Mouse (Mus musculus): ENCODE results near the gene Spata2. TPM values are rescaled to one million over a fixed set of nuclear protein-coding genes. Genes with fewer than 3 reads are reported as not detected.

The Spata2 gene
- polyA plus RNA-seq, 1 experiment from 2014 or later = 25.1 TPM

- under 1% methylated on average over 32 of the region's 32 CpGs for WGBS
- peak; percentile 47 for DNase-seq (ENCODE audit: low spot score)
These were observed 11.2 kb upstream of the Spata2 start for GRCm38 (mm10) chr2:167503896-167504349.

GRCm38 (mm10) chr2:167503253-167503895 is 10.7 kb upstream of the Spata2 start:
- under 1% methylated on average over 85 of the region's 85 CpGs for WGBS
- DNase-seq (ENCODE audit: low spot score) = peak; percentile 90
- peak overlapping the region; percentile 82 for H3K4me3 ChIP-seq

More at GRCm38 (mm10) chr2:167503896-167504349, 11.2 kb upstream of the Spata2 start:
- H3K4me3 ChIP-seq = peak overlapping the region; percentile 82
- H3K27me3 ChIP-seq (ENCODE audit: insufficient read depth, poor library complexity, severe bottlenecking) = no peaks in the 10 kb centered on the region
- no peaks in the 10 kb centered on the region for H3K9me3 ChIP-seq
- H3K4me1 ChIP-seq (replicated peaks) = peaks cover 33% of the 10 kb centered on the region
- H3K27ac ChIP-seq = peak overlapping the region; percentile 96
- peaks cover 43% of the 10 kb centered on the region for H3K36me3 ChIP-seq

GRCm38 (mm10) chr2:167502554-167503252 is 10.0 kb upstream of the Spata2 start:
- peak overlapping the region; percentile 96 for H3K27ac ChIP-seq
- no peak for DNase-seq (ENCODE audit: low spot score)
- peak overlapping the region; percentile 82 for H3K4me3 ChIP-seq
- H3K4me1 ChIP-seq (replicated peaks) = peaks cover 33% of the 10 kb centered on the region
- WGBS = 54% methylated on average over 13 of the region's 13 CpGs
- no peaks in the 10 kb centered on the region for H3K27me3 ChIP-seq (ENCODE audit: insufficient read depth, poor library complexity, severe bottlenecking)
- H3K36me3 ChIP-seq = peaks cover 31% of the 10 kb centered on the region
- no peaks in the 10 kb centered on the region for H3K9me3 ChIP-seq

More at GRCm38 (mm10) chr2:167503253-167503895, 10.7 kb upstream of the Spata2 start:
- Histone ChIP-seq H3K36me3 (peaks cover 38% of the 10 kb centered on the region), H3K9me3 (no peaks in the 10 kb centered on the region), H3K27me3 (ENCODE audit: insufficient read depth, poor library complexity, severe bottlenecking) (no peaks in the 10 kb centered on the region), H3K4me1 (replicated peaks) (peaks cover 33% of the 10 kb centered on the region), H3K27ac (peak overlapping the region; percentile 96)

GRCm38 (mm10) chr2:167497272-167497671 is 4.6 kb upstream of the Spata2 start:
- H3K27me3 ChIP-seq (ENCODE audit: insufficient read depth, poor library complexity, severe bottlenecking) = no peaks in the 10 kb centered on the region

DNA sequence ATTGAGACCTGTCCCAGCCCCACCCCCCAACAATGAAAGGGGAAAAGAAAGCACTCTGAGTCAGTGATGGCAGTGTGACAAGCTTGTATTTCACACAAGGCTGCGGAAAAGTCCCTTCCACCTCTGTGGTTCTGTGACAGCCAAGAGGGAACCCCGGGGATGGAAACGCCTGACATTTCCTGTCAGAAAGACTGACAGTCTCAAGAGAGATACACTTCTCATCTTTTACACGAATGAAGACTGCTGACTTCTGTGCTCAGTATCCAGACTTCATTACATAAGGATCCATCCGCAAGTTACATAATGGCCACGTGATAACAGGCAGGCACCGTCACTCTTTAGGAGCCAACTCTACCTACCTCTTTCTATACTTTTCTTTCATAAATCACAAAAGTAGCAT is 3.8 kb upstream of the Spata2 start:
- no peak for DNase-seq (ENCODE audit: low spot score)
- Histone ChIP-seq H3K36me3 (peaks cover 13% of the 10 kb centered on the region), H3K4me3 (no peak overlapping the region), H3K4me1 (replicated peaks) (peaks cover 19% of the 10 kb centered on the region), H3K27ac (no peak overlapping the region), H3K9me3 (no peaks in the 10 kb centered on the region), H3K27me3 (ENCODE audit: insufficient read depth, poor library complexity, severe bottlenecking) (no peaks in the 10 kb centered on the region)
- 86% methylated on average over 7 of the region's 7 CpGs for WGBS

More at GRCm38 (mm10) chr2:167497272-167497671, 4.6 kb upstream of the Spata2 start:
- 73% methylated on average over 5 of the region's 5 CpGs for WGBS
- DNase-seq (ENCODE audit: low spot score) = peak; percentile 34
- H3K4me1 ChIP-seq (replicated peaks) = peaks cover 11% of the 10 kb centered on the region
- peaks cover 13% of the 10 kb centered on the region for H3K36me3 ChIP-seq
- no peak overlapping the region for H3K4me3 ChIP-seq
- H3K9me3 ChIP-seq = no peaks in the 10 kb centered on the region
- H3K27ac ChIP-seq = no peak overlapping the region

DNA sequence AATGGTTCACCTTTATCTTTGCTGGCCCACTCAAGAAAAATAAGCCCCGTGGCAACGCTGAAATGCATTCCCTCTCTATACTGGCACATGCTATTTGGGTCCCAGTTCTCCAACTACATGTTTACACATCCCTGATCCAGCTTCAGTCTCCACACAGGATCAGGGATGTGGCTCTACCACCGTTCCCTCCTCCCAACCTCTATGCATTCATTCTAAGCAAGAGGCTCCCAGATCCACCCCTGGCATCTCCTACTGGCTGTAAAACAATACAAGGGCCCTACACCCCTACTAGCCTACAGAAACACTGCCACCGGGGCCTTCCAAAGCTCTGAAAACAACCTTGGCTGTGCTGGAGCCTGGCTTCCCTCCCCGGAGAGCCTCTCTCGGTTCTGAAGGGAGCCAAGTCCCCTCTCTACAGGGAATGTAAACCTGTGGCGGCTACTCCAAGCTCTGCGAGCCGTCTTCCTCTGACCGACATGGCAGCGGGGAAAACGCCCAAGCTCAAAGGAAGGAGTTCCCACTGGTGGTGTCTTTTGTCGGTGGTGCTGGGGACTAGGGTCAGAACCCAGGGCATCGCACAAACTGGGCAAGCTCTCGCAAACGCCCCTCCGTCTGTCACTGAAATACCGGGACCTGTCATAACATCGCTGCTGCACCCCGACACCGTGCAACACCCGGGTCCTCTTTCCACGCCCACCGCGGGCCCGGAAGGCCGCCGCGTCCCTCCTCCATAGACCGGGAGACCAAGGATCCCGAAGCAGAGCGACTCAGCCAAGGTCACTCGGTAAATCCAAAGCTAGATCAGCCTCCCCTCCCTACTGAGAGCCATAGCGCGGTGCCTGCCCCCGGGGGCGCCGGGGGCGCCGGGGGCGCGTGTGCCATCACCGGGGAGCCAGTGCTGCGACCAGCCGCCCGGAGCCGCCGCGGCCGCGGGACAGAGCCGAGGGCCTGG is 654 bp downstream of the Spata2 start, which contains the start of gene Rnf114:
Gene Rnf114, plus strand, starts transcription at position 889 of the 952 bp plus-strand sequence.
- Histone ChIP-seq H3K4me3 (peak within 1 kb of the TSS; percentile 86), H3K4me1 (replicated peaks) (peaks cover 29% of the 10 kb centered on the region), H3K36me3 (peaks cover 27% of the 10 kb centered on the region), H3K9me3 (no peaks in the 10 kb centered on the region), H3K27ac (peak within 1 kb of the TSS; percentile 98), H3K27me3 (ENCODE audit: insufficient read depth, poor library complexity, severe bottlenecking) (no peaks in the 10 kb centered on the region)
- WGBS = 4% methylated on average over 52 of the region's 52 CpGs
- no peak for DNase-seq (ENCODE audit: low spot score)

GRCm38 (mm10) chr2:167490813-167491525 is 1.7 kb downstream of the Spata2 start:
- Histone ChIP-seq H3K36me3 (peaks cover 32% of the 10 kb centered on the region), H3K4me3 (peak overlapping the region; percentile 86), H3K9me3 (no peaks in the 10 kb centered on the region), H3K4me1 (replicated peaks) (peaks cover 29% of the 10 kb centered on the region), H3K27ac (no peak overlapping the region), H3K27me3 (ENCODE audit: insufficient read depth, poor library complexity, severe bottlenecking) (no peaks in the 10 kb centered on the region)
- DNase-seq (ENCODE audit: low spot score) = no peak
- WGBS = 82% methylated on average over 4 of the region's 4 CpGs

- peaks cover 50% of the 10 kb centered on the region for H3K36me3 ChIP-seq
- 92% methylated on average over 6 of the region's 6 CpGs for WGBS
- H3K27me3 ChIP-seq (ENCODE audit: insufficient read depth, poor library complexity, severe bottlenecking) = no peaks in the 10 kb centered on the region
- no peak overlapping the region for H3K27ac ChIP-seq
- DNase-seq (ENCODE audit: low spot score) = no peak
- H3K9me3 ChIP-seq = no peaks in the 10 kb centered on the region
- no peak overlapping the region for H3K4me3 ChIP-seq
- H3K4me1 ChIP-seq (replicated peaks) = peaks cover 21% of the 10 kb centered on the region
These were observed 4.7 kb downstream of the Spata2 start for GRCm38 (mm10) chr2:167487994-167488393.

GRCm38 (mm10) chr2:167487551-167487950 is 5.1 kb downstream of the Spata2 start:
- peaks cover 54% of the 10 kb centered on the region for H3K36me3 ChIP-seq
- no peaks in the 10 kb centered on the region for H3K9me3 ChIP-seq
- WGBS = 92% methylated on average over 6 of the region's 6 CpGs
- no peaks in the 10 kb centered on the region for H3K27me3 ChIP-seq (ENCODE audit: insufficient read depth, poor library complexity, severe bottlenecking)
- no peak for DNase-seq (ENCODE audit: low spot score)
- H3K27ac ChIP-seq = no peak overlapping the region
- H3K4me3 ChIP-seq = no peak overlapping the region
- H3K4me1 ChIP-seq (replicated peaks) = peaks cover 21% of the 10 kb centered on the region

DNA sequence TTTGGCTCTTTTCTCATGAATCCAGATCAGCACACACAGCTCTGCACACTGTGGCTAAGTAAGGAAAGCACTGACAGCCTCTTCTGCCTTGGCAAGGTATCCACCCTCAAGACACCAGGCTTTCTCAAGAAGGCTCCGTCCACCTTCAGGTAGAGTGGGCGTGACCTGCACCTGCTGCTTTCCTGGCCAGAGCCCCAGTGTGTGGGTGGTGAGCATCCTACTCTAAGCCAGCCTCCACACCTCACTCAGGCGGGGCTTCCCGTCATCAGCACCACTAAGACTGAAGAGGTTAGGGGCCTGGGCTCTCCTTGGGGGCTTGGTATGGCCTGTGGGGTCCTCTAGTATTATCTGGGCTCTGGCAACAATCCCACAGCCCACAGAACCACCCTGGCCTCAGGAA is 6.1 kb downstream of the Spata2 start:
- no peak overlapping the region for H3K27ac ChIP-seq
- no peaks in the 10 kb centered on the region for H3K27me3 ChIP-seq (ENCODE audit: insufficient read depth, poor library complexity, severe bottlenecking)
- peaks cover 63% of the 10 kb centered on the region for H3K36me3 ChIP-seq
- no peak for DNase-seq (ENCODE audit: low spot score)
- H3K9me3 ChIP-seq = no peaks in the 10 kb centered on the region
- 92% methylated on average over 4 of the region's 4 CpGs for WGBS
- no peak overlapping the region for H3K4me3 ChIP-seq
- H3K4me1 ChIP-seq (replicated peaks) = peaks cover 11% of the 10 kb centered on the region

GRCm38 (mm10) chr2:167485501-167486377 is 6.9 kb downstream of the Spata2 start:
- DNase-seq (ENCODE audit: low spot score) = no peak
- no peak overlapping the region for H3K27ac ChIP-seq
- H3K4me1 ChIP-seq (replicated peaks) = peaks cover 3% of the 10 kb centered on the region
- 91% methylated on average over 7 of the region's 7 CpGs for WGBS
- H3K36me3 ChIP-seq = peaks cover 63% of the 10 kb centered on the region
- H3K4me3 ChIP-seq = no peak overlapping the region
- H3K27me3 ChIP-seq (ENCODE audit: insufficient read depth, poor library complexity, severe bottlenecking) = no peaks in the 10 kb centered on the region
- H3K9me3 ChIP-seq = no peaks in the 10 kb centered on the region

All from hindbrain, embryonic 10.5 days (tissue).